Mouse (Mus musculus): ENCODE data around the gene Cep112.

Cep112 gene

GRCm38 (mm10) chr11:108447148-108447547 is 22.2 kb downstream of the Cep112 start:
- peak in 1 of 2 experiments; percentile 26 for DNase-seq (ENCODE audit: low spot score in 2 of 2)

- peak; percentile 79 to 81 for DNase-seq (ENCODE audit: low spot score in 2 of 2)
Measured at GRCm38 (mm10) chr11:108449811-108450210, 24.8 kb downstream of the Cep112 start.

- DNase-seq (ENCODE audit: low spot score in 2 of 2): no peak
Measured at GRCm38 (mm10) chr11:108459599-108459998, 34.6 kb downstream of the Cep112 start.

- DNase-seq (ENCODE audit: low spot score in 2 of 2): no peak
Measured at GRCm38 (mm10) chr11:108464138-108464537, 39.1 kb downstream of the Cep112 start.

- no peak for DNase-seq (ENCODE audit: low spot score in 2 of 2)
Measured at GRCm38 (mm10) chr11:108464715-108465301, 39.8 kb downstream of the Cep112 start.

GRCm38 (mm10) chr11:108475738-108476137 is 50.7 kb downstream of the Cep112 start:
- no peak for DNase-seq (ENCODE audit: low spot score in 2 of 2)

GRCm38 (mm10) chr11:108476226-108476625 is 51.2 kb downstream of the Cep112 start:
- DNase-seq (ENCODE audit: low spot score in 2 of 2): no peak

GRCm38 (mm10) chr11:108483976-108484375 is 59.0 kb downstream of the Cep112 start:
- DNase-seq (ENCODE audit: low spot score in 2 of 2): no peak

GRCm38 (mm10) chr11:108488256-108488655 is 63.3 kb downstream of the Cep112 start:
- no peak for DNase-seq (ENCODE audit: low spot score in 2 of 2)

- no peak for DNase-seq (ENCODE audit: low spot score in 2 of 2)
Measured at GRCm38 (mm10) chr11:108489863-108490262, 64.9 kb downstream of the Cep112 start.

GRCm38 (mm10) chr11:108508190-108508589 is 83.2 kb downstream of the Cep112 start:
- DNase-seq (ENCODE audit: low spot score in 2 of 2): no peak

- no peak for DNase-seq (ENCODE audit: low spot score in 2 of 2)
Measured at GRCm38 (mm10) chr11:108527725-108528363, 102.9 kb downstream of the Cep112 start.

- DNase-seq (ENCODE audit: low spot score in 2 of 2): no peak
Measured at GRCm38 (mm10) chr11:108532901-108533300, 107.9 kb downstream of the Cep112 start.

GRCm38 (mm10) chr11:108534014-108534413 is 109.0 kb downstream of the Cep112 start:
- DNase-seq (ENCODE audit: low spot score in 2 of 2): no peak

GRCm38 (mm10) chr11:108552997-108553622 is 128.1 kb downstream of the Cep112 start:
- no peak for DNase-seq (ENCODE audit: low spot score in 2 of 2)

GRCm38 (mm10) chr11:108553881-108554280 is 128.9 kb downstream of the Cep112 start:
- no peak for DNase-seq (ENCODE audit: low spot score in 2 of 2)

- no peak for DNase-seq (ENCODE audit: low spot score in 2 of 2)
Measured at GRCm38 (mm10) chr11:108558544-108558943, 133.6 kb downstream of the Cep112 start.

- no peak for DNase-seq (ENCODE audit: low spot score in 2 of 2)
Measured at GRCm38 (mm10) chr11:108559506-108559905, 134.5 kb downstream of the Cep112 start.

- DNase-seq (ENCODE audit: low spot score in 2 of 2): no peak
Measured at GRCm38 (mm10) chr11:108562076-108562475, 137.1 kb downstream of the Cep112 start.

GRCm38 (mm10) chr11:108586551-108587184 is 161.7 kb downstream of the Cep112 start:
- no peak for DNase-seq (ENCODE audit: low spot score in 2 of 2)

GRCm38 (mm10) chr11:108593207-108593958 is 168.4 kb downstream of the Cep112 start:
- no peak for DNase-seq (ENCODE audit: low spot score in 2 of 2)
